Mouse (Mus musculus): ENCODE measurements at regions not wholly inside any gene's neighbourhood (a gene's known extent, or its start where the extent isn't known, plus 50 kb on each side); places are given as distances from the start of the nearest gene placed in this dataset.

DNA sequence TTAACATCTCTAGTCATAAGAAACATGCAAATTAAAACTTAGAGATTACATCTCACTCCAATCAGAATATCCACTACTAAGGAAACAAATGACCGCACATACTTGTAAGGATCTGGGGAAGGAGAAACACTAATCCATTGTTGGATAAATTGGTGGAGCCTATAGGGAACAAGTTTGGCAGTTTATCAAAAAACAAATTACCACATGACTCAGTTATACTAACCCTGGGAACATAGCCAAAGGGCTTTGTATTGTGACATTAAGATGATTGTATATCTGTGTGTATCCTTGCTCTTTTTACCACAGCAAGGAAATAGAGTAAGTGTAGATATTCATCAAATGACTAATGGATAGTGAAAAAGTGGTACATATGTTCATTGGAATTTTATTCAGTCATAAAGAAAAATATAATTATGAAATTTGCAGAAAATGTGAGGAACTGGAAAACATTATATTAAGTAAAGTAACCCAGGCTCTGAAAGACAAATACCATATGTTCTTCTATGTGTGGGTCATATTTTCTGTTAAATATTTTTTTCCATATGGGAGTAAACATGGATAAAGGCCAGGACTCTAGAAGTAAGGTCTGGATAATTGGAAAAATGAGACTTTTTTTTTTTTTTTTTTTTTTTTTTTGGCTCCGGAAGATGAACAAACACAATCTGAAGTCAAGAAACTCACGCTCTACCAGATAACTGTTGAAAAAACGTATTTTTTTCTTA is 430.6 kb downstream of the Dmac1 start:
- Histone ChIP-seq H3K4me1 (ENCODE audit: control insufficient read depth, insufficient read depth, low read length) (no peaks in the 10 kb centered on the region), H3K9ac (ENCODE audit: low read length) (no peak overlapping the region), H3K27me3 (replicated peaks; ENCODE audit: control insufficient read depth, insufficient read depth, low read length) (no peaks in the 10 kb centered on the region), H3K27ac (ENCODE audit: low read depth, low read length) (no peak overlapping the region), H3K4me3 (ENCODE audit: low read depth, low read length) (no peak overlapping the region), H3K9me3 (replicated peaks; ENCODE audit: control insufficient read depth, low read length) (no peaks in the 10 kb centered on the region), H3K4me2 (ENCODE audit: low read length) (no peak overlapping the region), H3K36me3 (ENCODE audit: control insufficient read depth, insufficient read depth, low read length) (no peaks in the 10 kb centered on the region)
- DNase-seq (ENCODE audit: low spot score) (peak; percentile 61), ATAC-seq (no peak)
- 67% methylated on average over 4 of the region's 4 CpGs for WGBS

DNA sequence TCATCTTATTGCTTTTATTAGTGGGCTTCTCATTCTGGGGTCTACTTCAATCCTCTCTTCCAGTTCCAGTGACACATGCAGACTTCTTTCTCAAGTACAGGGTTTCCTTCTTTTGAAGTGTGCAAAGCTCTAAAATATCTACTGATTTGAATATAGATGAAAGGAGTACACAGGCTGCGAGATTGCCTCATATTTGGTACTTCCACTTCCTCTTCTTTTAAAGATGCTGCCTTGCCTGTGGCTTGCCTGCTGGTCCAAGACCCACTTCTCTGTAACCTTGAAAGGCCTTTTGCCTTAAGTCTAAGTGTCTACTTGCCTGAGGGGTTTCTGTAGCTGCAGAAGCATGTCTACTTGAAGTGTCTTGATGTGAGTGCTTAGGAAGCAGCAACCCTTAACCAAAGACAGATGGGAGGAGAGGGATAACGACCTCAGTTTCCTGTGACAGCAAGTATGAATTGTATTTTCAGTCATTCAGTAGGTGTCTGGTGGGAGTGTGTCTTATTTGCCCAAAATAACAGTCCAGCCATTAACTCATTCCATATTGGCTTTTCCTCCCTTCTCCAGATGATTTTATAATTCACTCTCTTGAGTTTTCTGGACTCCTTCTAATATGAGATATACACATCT is 479.8 kb downstream of the Dmac1 start:
- Histone ChIP-seq H3K36me3 (ENCODE audit: control insufficient read depth, insufficient read depth, low read length) (no peaks in the 10 kb centered on the region), H3K27me3 (replicated peaks; ENCODE audit: control insufficient read depth, insufficient read depth, low read length) (no peaks in the 10 kb centered on the region), H3K4me2 (ENCODE audit: low read length) (no peak overlapping the region), H3K9me3 (replicated peaks; ENCODE audit: control insufficient read depth, low read length) (no peaks in the 10 kb centered on the region), H3K4me3 (ENCODE audit: low read depth, low read length) (no peak overlapping the region), H3K4me1 (ENCODE audit: control insufficient read depth, insufficient read depth, low read length) (no peaks in the 10 kb centered on the region), H3K9ac (ENCODE audit: low read length) (no peak overlapping the region), H3K27ac (ENCODE audit: low read depth, low read length) (no peak overlapping the region)
- 70% methylated on average over 2 of the region's 2 CpGs for WGBS
- ATAC-seq (no peak), DNase-seq (ENCODE audit: low spot score) (no peak)

DNA sequence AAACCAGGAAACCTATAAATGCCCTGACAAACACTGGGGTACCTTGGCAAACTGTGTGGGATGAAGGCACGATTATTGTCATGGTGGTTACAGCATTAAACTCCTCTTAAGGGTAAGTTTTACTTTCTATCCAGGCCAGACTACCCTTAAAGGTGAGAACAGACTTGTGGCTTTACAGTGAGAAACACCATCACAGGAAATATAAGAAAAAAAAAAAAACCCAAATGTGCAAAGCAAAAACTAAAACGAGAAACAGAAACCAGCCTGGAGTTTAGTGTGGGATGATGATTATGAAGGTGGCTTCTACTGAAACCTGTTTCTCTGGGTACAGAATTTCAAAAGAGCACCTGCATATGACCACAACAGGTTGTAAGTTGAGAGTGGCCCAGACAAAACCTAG is 480.6 kb downstream of the Dmac1 start:
- Histone ChIP-seq H3K9ac (ENCODE audit: low read length) (no peak overlapping the region), H3K36me3 (ENCODE audit: control insufficient read depth, insufficient read depth, low read length) (no peaks in the 10 kb centered on the region), H3K27ac (ENCODE audit: low read depth, low read length) (no peak overlapping the region), H3K9me3 (replicated peaks; ENCODE audit: control insufficient read depth, low read length) (no peaks in the 10 kb centered on the region), H3K4me1 (ENCODE audit: control insufficient read depth, insufficient read depth, low read length) (no peaks in the 10 kb centered on the region), H3K4me3 (ENCODE audit: low read depth, low read length) (no peak overlapping the region), H3K27me3 (replicated peaks; ENCODE audit: control insufficient read depth, insufficient read depth, low read length) (no peaks in the 10 kb centered on the region), H3K4me2 (ENCODE audit: low read length) (no peak overlapping the region)
- ATAC-seq = no peak
- WGBS = 82% methylated on average over 2 of the region's 2 CpGs
- no peak for DNase-seq (ENCODE audit: low spot score)

DNA sequence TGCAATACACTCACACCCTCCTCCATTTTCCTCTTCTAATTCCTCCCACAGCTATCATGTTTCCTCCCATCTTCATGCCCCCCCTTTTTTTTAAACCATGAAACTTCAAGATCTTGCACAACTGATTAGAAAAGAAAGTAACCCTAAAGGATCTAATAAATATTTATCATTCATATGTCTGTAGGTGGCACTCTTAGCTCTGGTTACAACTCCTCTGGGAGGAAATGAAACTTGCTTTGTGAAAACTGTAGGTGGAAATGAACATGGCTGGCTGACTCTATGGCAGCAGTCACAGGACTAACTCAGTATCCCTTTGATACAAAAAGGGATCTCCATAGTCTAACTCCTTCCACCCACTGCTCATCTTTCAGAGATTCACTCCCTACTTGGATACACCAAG is 481.4 kb downstream of the Dmac1 start:
- no peaks in the 10 kb centered on the region for H3K4me1 ChIP-seq (ENCODE audit: control insufficient read depth, insufficient read depth, low read length)
- H3K9me3 ChIP-seq (replicated peaks; ENCODE audit: control insufficient read depth, low read length) = no peaks in the 10 kb centered on the region
- H3K27me3 ChIP-seq (replicated peaks; ENCODE audit: control insufficient read depth, insufficient read depth, low read length) = no peaks in the 10 kb centered on the region
- ATAC-seq (no peak), DNase-seq (ENCODE audit: low spot score) (peak; percentile 36)
- H3K4me3 ChIP-seq (ENCODE audit: low read depth, low read length) = no peak overlapping the region
- no peak overlapping the region for H3K9ac ChIP-seq (ENCODE audit: low read length)
- no peak overlapping the region for H3K27ac ChIP-seq (ENCODE audit: low read depth, low read length)
- no peaks in the 10 kb centered on the region for H3K36me3 ChIP-seq (ENCODE audit: control insufficient read depth, insufficient read depth, low read length)
- H3K4me2 ChIP-seq (ENCODE audit: low read length) = no peak overlapping the region

- WGBS = 89% methylated on average over 2 of the region's 2 CpGs
- Histone ChIP-seq H3K9me3 (replicated peaks; ENCODE audit: control insufficient read depth, low read length) (no peaks in the 10 kb centered on the region), H3K9ac (ENCODE audit: low read length) (no peak overlapping the region), H3K4me2 (ENCODE audit: low read length) (no peak overlapping the region), H3K27me3 (replicated peaks; ENCODE audit: control insufficient read depth, insufficient read depth, low read length) (no peaks in the 10 kb centered on the region), H3K4me3 (ENCODE audit: low read depth, low read length) (no peak overlapping the region), H3K27ac (ENCODE audit: low read depth, low read length) (no peak overlapping the region), H3K36me3 (ENCODE audit: control insufficient read depth, insufficient read depth, low read length) (no peaks in the 10 kb centered on the region), H3K4me1 (ENCODE audit: control insufficient read depth, insufficient read depth, low read length) (no peaks in the 10 kb centered on the region)
- ATAC-seq = no peak
- DNase-seq (ENCODE audit: low spot score) = peak; percentile 5
Observed at GRCm38 (mm10) chr4:74747985-74748384, 505.7 kb downstream of the Kdm4c start.

DNA sequence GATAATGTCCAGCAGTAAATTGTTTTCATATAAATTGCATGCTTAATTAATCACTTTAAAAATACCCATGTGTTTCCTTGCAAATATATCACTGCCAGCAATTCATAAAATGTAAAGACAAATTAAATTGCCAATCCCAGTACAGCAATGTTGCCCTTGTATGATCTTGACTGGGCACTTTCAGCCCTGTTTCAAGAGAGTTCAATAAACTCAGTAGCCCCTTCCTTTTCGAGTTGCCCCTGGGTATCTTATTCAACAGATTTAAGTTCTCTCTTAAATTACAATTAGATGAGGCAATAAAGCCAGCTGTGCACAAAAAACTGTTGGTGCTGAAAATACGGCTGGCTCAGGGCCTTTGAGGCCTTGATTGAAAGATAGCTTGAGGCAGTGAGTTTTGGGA is 497.3 kb downstream of the Kdm4c start:
- DNase-seq (ENCODE audit: low spot score) = no peak
- Histone ChIP-seq H3K4me1 (ENCODE audit: control insufficient read depth, insufficient read depth, low read length) (no peaks in the 10 kb centered on the region), H3K27me3 (replicated peaks; ENCODE audit: control insufficient read depth, insufficient read depth, low read length) (no peaks in the 10 kb centered on the region), H3K36me3 (ENCODE audit: control insufficient read depth, insufficient read depth, low read length) (no peaks in the 10 kb centered on the region), H3K4me3 (ENCODE audit: low read depth, low read length) (no peak overlapping the region), H3K4me2 (ENCODE audit: low read length) (no peak overlapping the region), H3K9ac (ENCODE audit: low read length) (no peak overlapping the region), H3K9me3 (replicated peaks; ENCODE audit: control insufficient read depth, low read length) (no peaks in the 10 kb centered on the region; the same call in 1 of the 2 replicates), H3K27ac (ENCODE audit: low read depth, low read length) (no peak overlapping the region)
- 43% methylated on average over 2 of the region's 2 CpGs for WGBS
- ATAC-seq = no peak

All from forebrain, embryonic 14.5 days (tissue).